ENCODE assay signal across 8 mouse cellular contexts in genomic region chr6:47879049-47879716, GRCm38 (mm10). TPM values are rescaled to one million over a fixed set of nuclear protein-coding genes. Genes with fewer than 3 reads are reported as not detected.
A peak's percentile ranks its signal among the peaks of the same experiment; 100 is the strongest.
DNase-seq lines count a peak whose midpoint lies in the region; ATAC-seq and TF ChIP-seq lines count a peak whose summit lies in the region.

No protein-coding gene starts in this region.

- peak overlapping the region; percentile 95; the same call in 1 of the 2 replicates for H3K9ac ChIP-seq in lung, postnatal 0 days (replicated peaks; ENCODE audit: low read depth)
- peak overlapping the region; percentile 98 for H3K9ac ChIP-seq in limb, embryonic 12.5 days (replicated peaks)

- peaks cover 14% of the 10 kb centered on the region; the same call in 1 of the 2 replicates for H3K4me1 ChIP-seq in lung, postnatal 0 days (ENCODE audit: insufficient read depth, low read depth, low read length)
- peaks cover 23% of the 10 kb centered on the region for H3K4me1 ChIP-seq in forebrain, embryonic 10.5 days
- H3K4me1 ChIP-seq in limb, embryonic 12.5 days (replicated peaks), result peaks cover 15% of the 10 kb centered on the region
- peaks cover 20% of the 10 kb centered on the region for H3K4me1 ChIP-seq in olfactory bulb, adult 2 months (ENCODE audit: control insufficient read depth, insufficient read depth, low read length)

- no peak for DNase-seq in lung, postnatal 0 days (ENCODE audit: low spot score)
- no peak for DNase-seq in lung, adult 18-20 months
- DNase-seq in forebrain, embryonic 10.5 days (ENCODE audit: extremely low spot score, low spot score), result no peak
- no peak for DNase-seq in cerebellum, postnatal 14 days
- no peak for DNase-seq in kidney, adult 18-20 months
- no peak for DNase-seq in layer of hippocampus, adult 9-11 months

- peak overlapping the region; percentile 76 for H3K4me2 ChIP-seq in lung, postnatal 0 days (replicated peaks; ENCODE audit: low read depth, low read length)
- peak overlapping the region; percentile 89 for H3K4me2 ChIP-seq in limb, embryonic 12.5 days

- no peak for TF ChIP-seq CTCF in lung, postnatal 0 days (IDR thresholded peaks at IDR 0.05)
- no peak for TF ChIP-seq CTCF in olfactory bulb, adult 2 months (IDR thresholded peaks at IDR 0.05; ENCODE audit: insufficient read depth, low read depth, low read length)

- no peak for TF ChIP-seq EP300 in lung, postnatal 0 days (IDR thresholded peaks at IDR 0.05)

- WGBS in lung, postnatal 0 days, result 39% methylated on average over 4 of the region's 4 CpGs
- WGBS in forebrain, embryonic 10.5 days, result 80% methylated on average over 4 of the region's 4 CpGs
- 81% methylated on average over 4 of the region's 4 CpGs for WGBS in limb, embryonic 12.5 days
- 39% methylated on average over 4 of the region's 4 CpGs for WGBS in olfactory bulb, adult 2 months

- peaks cover 17% of the 10 kb centered on the region; the same call in 1 of the 2 replicates for H3K36me3 ChIP-seq in lung, postnatal 0 days (ENCODE audit: insufficient read depth, low read length)
- H3K36me3 ChIP-seq in forebrain, embryonic 10.5 days (replicated peaks), result peaks cover 48% of the 10 kb centered on the region
- H3K36me3 ChIP-seq in limb, embryonic 12.5 days, result peaks cover 50% of the 10 kb centered on the region

- H3K4me3 ChIP-seq in lung, postnatal 0 days (ENCODE audit: low read depth, low read length), result no peak overlapping the region
- H3K4me3 ChIP-seq in forebrain, embryonic 10.5 days, result peak overlapping the region; percentile 92
- H3K4me3 ChIP-seq in limb, embryonic 12.5 days (replicated peaks), result peak overlapping the region; percentile 91
- H3K4me3 ChIP-seq in olfactory bulb, adult 2 months (ENCODE audit: insufficient read depth, low read depth, low read length), result peak overlapping the region; percentile 91; the same call in 1 of the 2 replicates

- H3K27me3 ChIP-seq in lung, postnatal 0 days (replicated peaks; ENCODE audit: insufficient read depth, low read length), result no peaks in the 10 kb centered on the region
- H3K27me3 ChIP-seq in forebrain, embryonic 10.5 days (ENCODE audit: poor library complexity, severe bottlenecking), result no peaks in the 10 kb centered on the region
- no peaks in the 10 kb centered on the region for H3K27me3 ChIP-seq in limb, embryonic 12.5 days

- no peak for TF ChIP-seq POLR2A in olfactory bulb, adult 2 months (IDR thresholded peaks at IDR 0.05; ENCODE audit: insufficient read depth, low read depth, low read length)

- H3K9me3 ChIP-seq in lung, postnatal 0 days (ENCODE audit: low read length), result no peaks in the 10 kb centered on the region
- H3K9me3 ChIP-seq in forebrain, embryonic 10.5 days, result no peaks in the 10 kb centered on the region
- no peaks in the 10 kb centered on the region for H3K9me3 ChIP-seq in limb, embryonic 12.5 days

- ATAC-seq in lung, postnatal 0 days, result no peak
- no peak for ATAC-seq in limb, embryonic 12.5 days (ENCODE audit: insufficient number of reproducible peaks, insufficient read depth, low FRiP score, low TSS enrichment, low read depth)

- H3K27ac ChIP-seq in lung, postnatal 0 days (ENCODE audit: low read length), result no peak overlapping the region
- H3K27ac ChIP-seq in forebrain, embryonic 10.5 days, result peak overlapping the region; percentile 98
- H3K27ac ChIP-seq in limb, embryonic 12.5 days, result no peak overlapping the region
- H3K27ac ChIP-seq in olfactory bulb, adult 2 months (ENCODE audit: insufficient read depth, low read depth, low read length), result no peak overlapping the region

RNA-seq across cellular contexts. Expression of gene Zfp282, which starts 2.2 kb away (rescaled TPM):
- polyA plus RNA-seq in lung, postnatal 0 days (2015; fragmentation: Nextera tagmentation; extraction: Ambion mirVana), result 9.0 and 9.6 TPM in 2 replicates
- polyA plus RNA-seq in forebrain, embryonic 10.5 days (2016; fragmentation: Nextera tagmentation; extraction: Ambion mirVana), result 14.7 and 15.0 TPM in 2 replicates
- polyA plus RNA-seq in limb, embryonic 12.5 days (2016; fragmentation: Nextera tagmentation; extraction: Ambion mirVana), result 25.3 and 26.5 TPM in 2 replicates
- not detected in 2 replicates for polyA plus RNA-seq in olfactory bulb, adult 2 months (2012; ENCODE audit: insufficient read depth, insufficient read length, low replicate concordance, missing spikeins)

RNA-seq across cellular contexts. Expression of gene Zfp212, which starts 41.1 kb away (rescaled TPM):
- 15.2 and 16.7 TPM in 2 replicates for polyA plus RNA-seq in lung, postnatal 0 days (2015; fragmentation: Nextera tagmentation; extraction: Ambion mirVana)
- 19.6 and 20.2 TPM in 2 replicates for polyA plus RNA-seq in forebrain, embryonic 10.5 days (2016; fragmentation: Nextera tagmentation; extraction: Ambion mirVana)
- polyA plus RNA-seq in limb, embryonic 12.5 days (2016; fragmentation: Nextera tagmentation; extraction: Ambion mirVana), result 20.5 and 20.9 TPM in 2 replicates
- polyA plus RNA-seq in olfactory bulb, adult 2 months (2012; ENCODE audit: insufficient read depth, insufficient read length, low replicate concordance, missing spikeins), result not detected in 2 replicates

RNA-seq across cellular contexts. Expression of gene Zfp398, which starts 43.7 kb away (rescaled TPM):
- polyA plus RNA-seq in lung, postnatal 0 days (2015; fragmentation: Nextera tagmentation; extraction: Ambion mirVana), result 4.7 and 5.2 TPM in 2 replicates
- 8.2 and 8.9 TPM in 2 replicates for polyA plus RNA-seq in forebrain, embryonic 10.5 days (2016; fragmentation: Nextera tagmentation; extraction: Ambion mirVana)
- 10.7 and 11.8 TPM in 2 replicates for polyA plus RNA-seq in limb, embryonic 12.5 days (2016; fragmentation: Nextera tagmentation; extraction: Ambion mirVana)
- polyA plus RNA-seq in olfactory bulb, adult 2 months (2012; ENCODE audit: insufficient read depth, insufficient read length, low replicate concordance, missing spikeins), result not detected in 2 replicates

RNA-seq across cellular contexts. Expression of gene Zfp786, which starts 48.5 kb away (rescaled TPM):
- 0.98 and 1.0 TPM in 2 replicates for polyA plus RNA-seq in lung, postnatal 0 days (2015; fragmentation: Nextera tagmentation; extraction: Ambion mirVana)
- polyA plus RNA-seq in forebrain, embryonic 10.5 days (2016; fragmentation: Nextera tagmentation; extraction: Ambion mirVana), result 6.9 and 7.8 TPM in 2 replicates
- 7.1 and 7.2 TPM in 2 replicates for polyA plus RNA-seq in limb, embryonic 12.5 days (2016; fragmentation: Nextera tagmentation; extraction: Ambion mirVana)
- polyA plus RNA-seq in olfactory bulb, adult 2 months (2012; ENCODE audit: insufficient read depth, insufficient read length, low replicate concordance, missing spikeins), result not detected in 2 replicates

Comparison
In these comparisons a context has a peak if more than half of its experiments do, and no peak if none do; other contexts are left out.
1. RNA of gene Zfp212, which starts 41.1 kb away (polyA plus RNA-seq): 20.5 to 20.9 TPM in limb, embryonic 12.5 days, 19.6 to 20.2 TPM in forebrain, embryonic 10.5 days and 15.2 to 16.7 TPM in lung, postnatal 0 days; not detected in olfactory bulb, adult 2 months; every median in the first group is over 10 times any median in the second.